Mouse (Mus musculus): ENCODE measurements around the gene Heatr6.

DNA sequence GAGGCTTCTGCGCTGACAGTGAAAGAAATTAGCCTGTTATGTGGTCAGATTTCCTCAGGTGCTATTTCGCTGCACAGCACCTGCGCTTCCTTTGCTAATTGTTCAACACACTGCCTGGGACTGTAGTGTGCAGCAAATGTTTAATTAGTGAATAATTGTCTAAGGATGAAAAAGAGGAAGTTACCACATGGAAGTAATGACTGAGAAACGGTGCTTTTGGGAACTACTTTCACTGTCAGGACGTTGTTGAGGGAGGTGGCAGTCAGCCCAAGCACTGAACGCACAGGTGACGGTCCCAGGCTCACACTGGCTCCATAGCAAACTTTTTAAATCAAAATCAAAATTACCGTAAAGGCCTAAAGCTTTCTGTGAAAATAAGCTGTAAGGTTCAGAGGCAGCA is 23.3 kb downstream of the Heatr6 start:
- TF ChIP-seq CTCF (IDR thresholded peaks at IDR 0.05; ENCODE audit: control insufficient read depth, insufficient read depth, low read length): no peak
- no peak for TF ChIP-seq POLR2A (IDR thresholded peaks at IDR 0.05; ENCODE audit: borderline replicate concordance, control insufficient read depth, low read depth, low read length)

All from bone marrow, adult 2 months (tissue).